Mouse (Mus musculus) liver, postnatal 0 days (tissue): ENCODE results near the gene Immp2l. TPM values are rescaled to one million over a fixed set of nuclear protein-coding genes. Genes with fewer than 3 reads are reported as not detected.

ENCODE experiments used
- ATAC-seq: fragments of 200-750 bp; cut with Nextera tagmentation; 2 replicates; pipeline ENCODE4 v1.8.0; 2017; ENCODE audit warnings: mild to moderate bottlenecking, moderate library complexity
- DNase-seq: peaks from one replicate; pipeline ENCODE4 v3.0.0-alpha.2; 2016
- H3K27ac ChIP-seq: fragments of 300-500 bp; sonication (generic); 2 replicates; pipeline ENCODE4 v1.5.1; 2014; ENCODE audit warnings: antibody characterized with exemption, moderate library complexity, mild to moderate bottlenecking, low read depth
- H3K27me3 ChIP-seq: fragments of 300-500 bp; sonication (generic); 2 replicates; pipeline ENCODE4 v1.6.1; 2014; ENCODE audit warnings: low read length, control low read depth, mixed read lengths; ENCODE audit not compliant: insufficient read depth
- H3K36me3 ChIP-seq: fragments of 300-500 bp; sonication (generic); replicated peaks from 2 replicates; pipeline ENCODE4 v1.6.1; 2014; ENCODE audit warnings: mild to moderate bottlenecking, control low read depth, low read length, moderate library complexity, mixed read lengths; ENCODE audit not compliant: insufficient read depth
- H3K4me1 ChIP-seq: fragments of 300-500 bp; sonication (generic); 2 replicates; pipeline ENCODE4 v1.6.1; 2014; ENCODE audit warnings: antibody characterized with exemption, mild to moderate bottlenecking, control low read depth; ENCODE audit not compliant: insufficient read depth
- H3K4me2 ChIP-seq: fragments of 300-500 bp; sonication (generic); 2 replicates; pipeline ENCODE4 v1.6.1; 2014; ENCODE audit warnings: low read depth, mild to moderate bottlenecking, low read length, moderate library complexity, mixed read lengths
- H3K4me3 ChIP-seq: fragments of 300-500 bp; sonication (generic); 2 replicates; pipeline ENCODE4 v1.5.1; 2014; ENCODE audit warnings: low read depth, low read length
- H3K9ac ChIP-seq: fragments of 300-500 bp; sonication (generic); replicated peaks from 2 replicates; pipeline ENCODE4 v1.6.1; 2014; ENCODE audit warnings: mild to moderate bottlenecking, moderate library complexity
- H3K9me3 ChIP-seq: fragments of 300-500 bp; sonication (generic); 2 replicates; pipeline ENCODE4 v1.6.1; 2016; ENCODE audit warnings: mild to moderate bottlenecking, control low read depth, low read length, mixed read lengths
- CTCF ChIP-seq: sonication (generic); IDR thresholded peaks from 2 replicates; pipeline ENCODE4 v1.5.1; 2016; ENCODE audit warnings: antibody characterized with exemption, low read depth
- EP300 ChIP-seq: IDR thresholded peaks from 2 replicates; pipeline ENCODE4 v1.6.1; 2016; ENCODE audit warnings: antibody characterized with exemption, low read depth, mild to moderate bottlenecking
- WGBS: fragments of 180-500 bp; shearing (Covaris S2); extraction: QIAGEN DNeasy Blood & Tissue Kit; methylation state at CpG from one replicate; pipeline ENCODE4 v1.1.7; 2014; ENCODE audit not compliant: insufficient replicate concordance; 5-methylcytosine and 5-hydroxymethylcytosine counted together
- polyA plus RNA-seq: library from polyadenylated mRNA; unstranded; fragments of >200 nt; fragmentation: Nextera tagmentation; extraction: Ambion mirVana; gene quantifications from 2 replicates; pipeline ENCODE4 v1.2.1, GENCODE M21; 2015

Gene Immp2l
- polyA plus RNA-seq, 1 experiment from 2014 or later, result 35.9 TPM

DNA sequence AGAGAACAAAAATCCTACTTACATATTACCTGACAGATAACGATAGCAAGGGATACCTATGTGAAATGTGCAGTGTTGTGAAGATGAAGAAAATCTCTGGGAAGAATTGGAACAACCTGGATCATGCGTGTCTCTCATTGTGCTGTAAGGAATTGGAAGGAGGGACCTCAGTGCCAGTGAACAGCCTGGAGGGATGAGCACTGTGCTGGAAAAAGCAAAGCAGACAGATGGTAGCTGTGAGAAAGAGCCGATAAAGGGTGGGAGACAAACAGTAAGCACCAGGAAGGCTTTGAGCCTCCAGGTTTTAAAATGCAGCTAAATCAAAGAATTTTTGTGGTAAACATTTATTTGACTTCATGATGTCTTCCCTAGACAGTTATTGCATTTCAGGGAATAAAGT lies 591.4 kb downstream of the Immp2l start:
- Histone ChIP-seq H3K4me2 (no peak overlapping the region), H3K9me3 (no peaks in the 10 kb centered on the region), H3K36me3 (no peaks in the 10 kb centered on the region), H3K9ac (no peak overlapping the region), H3K27me3 (no peaks in the 10 kb centered on the region), H3K4me3 (no peak overlapping the region), H3K4me1 (no peaks in the 10 kb centered on the region), H3K27ac (no peak overlapping the region)
- no peak for ATAC-seq
- TF ChIP-seq CTCF (no peak), EP300 (no peak)
- DNase-seq, result no peak
- WGBS, result 76% methylated on average over 3 of the region's 3 CpGs

DNA sequence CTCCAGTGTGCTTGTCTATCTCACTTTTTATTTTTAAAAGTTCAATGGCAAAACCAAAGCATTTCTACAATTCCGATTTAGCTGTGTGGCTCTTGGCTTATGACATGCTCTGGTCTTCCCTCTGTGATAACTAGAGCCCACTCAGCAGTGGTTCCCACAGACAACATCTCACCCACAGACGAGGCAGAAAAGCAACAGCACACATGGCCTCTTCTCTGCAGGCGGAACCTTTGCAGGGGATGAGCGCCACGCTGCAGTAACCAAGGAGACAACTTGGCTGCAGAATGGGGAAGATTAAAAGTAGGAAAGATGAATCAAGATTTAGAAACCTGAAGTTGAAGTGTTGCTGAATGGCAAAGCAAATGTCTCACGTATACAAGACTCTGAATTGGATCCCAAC lies 597.5 kb downstream of the Immp2l start:
- no peaks in the 10 kb centered on the region for H3K36me3 ChIP-seq
- no peak overlapping the region for H3K9ac ChIP-seq
- no peak for TF ChIP-seq EP300
- no peaks in the 10 kb centered on the region for H3K9me3 ChIP-seq
- H3K4me3 ChIP-seq, result no peak overlapping the region
- H3K27ac ChIP-seq, result no peak overlapping the region
- no peaks in the 10 kb centered on the region for H3K4me1 ChIP-seq
- no peak for ATAC-seq
- H3K27me3 ChIP-seq, result no peaks in the 10 kb centered on the region
- 79% methylated on average over 6 of the region's 6 CpGs for WGBS
- DNase-seq, result no peak
- no peak overlapping the region for H3K4me2 ChIP-seq

DNA sequence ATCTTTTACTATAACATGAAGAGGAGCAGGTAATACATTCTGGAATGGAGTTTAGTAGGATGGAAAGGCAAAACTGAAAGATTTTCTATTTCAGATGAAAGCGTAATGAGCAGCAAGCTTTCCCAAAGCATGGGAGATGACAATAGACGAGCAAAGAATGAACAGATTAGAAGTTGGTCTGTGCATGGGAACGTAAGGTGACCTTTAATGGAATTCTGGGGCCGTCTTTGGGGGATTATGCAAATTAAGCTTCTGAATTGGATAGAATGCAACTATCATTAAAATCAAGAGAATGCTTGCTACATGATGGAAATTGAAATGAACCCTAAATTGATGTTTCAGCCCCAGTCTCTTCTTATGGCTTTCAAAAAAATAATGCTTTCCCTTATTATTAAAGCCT lies 619.4 kb downstream of the Immp2l start:
- H3K27me3 ChIP-seq, result no peaks in the 10 kb centered on the region
- no peak overlapping the region for H3K4me2 ChIP-seq
- WGBS, result 75% methylated on average over 4 of the region's 4 CpGs
- no peaks in the 10 kb centered on the region for H3K4me1 ChIP-seq
- no peak overlapping the region for H3K9ac ChIP-seq
- no peak for TF ChIP-seq EP300
- TF ChIP-seq CTCF, result no peak
- no peak for DNase-seq
- H3K9me3 ChIP-seq, result no peaks in the 10 kb centered on the region
- no peak for ATAC-seq
- H3K4me3 ChIP-seq, result no peak overlapping the region
- H3K36me3 ChIP-seq, result no peaks in the 10 kb centered on the region
- H3K27ac ChIP-seq, result no peak overlapping the region

DNA sequence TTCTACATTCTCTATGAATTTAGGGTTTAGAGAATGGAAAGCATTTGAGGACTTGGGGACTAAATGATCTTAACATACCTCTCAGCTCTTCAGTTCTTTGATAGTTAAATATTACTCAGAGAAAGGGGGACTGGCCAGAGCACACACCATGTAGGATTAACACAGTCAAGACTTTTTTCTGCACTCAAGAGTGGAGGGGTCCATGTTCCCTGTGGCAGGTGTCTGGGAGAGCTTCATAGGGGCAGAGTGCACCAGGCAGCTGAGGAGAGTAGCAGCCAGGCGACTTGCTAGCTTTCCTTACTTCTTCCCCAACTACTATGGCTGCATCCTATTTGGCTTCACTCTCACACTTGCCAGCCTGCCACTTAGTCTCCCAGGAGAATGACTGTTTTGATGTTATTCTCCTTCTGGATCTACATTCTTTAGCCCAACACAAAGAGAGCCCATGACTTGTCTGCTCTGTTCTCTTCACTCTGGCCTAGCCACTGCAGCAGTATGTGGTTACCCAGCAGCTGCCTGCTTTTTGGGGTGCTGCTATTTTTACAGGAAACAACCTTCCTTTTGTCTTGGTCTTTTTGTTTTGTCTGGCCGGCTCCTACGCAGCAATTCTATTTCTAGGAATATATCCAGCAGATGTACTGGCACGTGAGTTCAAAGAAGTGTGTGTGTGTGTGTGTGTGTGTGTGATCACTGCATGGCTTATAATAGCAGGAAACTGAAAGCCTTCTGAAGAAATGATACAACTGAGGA lies 621.1 kb downstream of the Immp2l start:
- no peaks in the 10 kb centered on the region for H3K36me3 ChIP-seq
- H3K4me2 ChIP-seq, result no peak overlapping the region
- 61% methylated on average over 4 of the region's 4 CpGs for WGBS
- no peaks in the 10 kb centered on the region for H3K9me3 ChIP-seq
- H3K9ac ChIP-seq, result no peak overlapping the region
- H3K4me1 ChIP-seq, result no peaks in the 10 kb centered on the region
- no peak for TF ChIP-seq EP300
- no peak for TF ChIP-seq CTCF
- no peak overlapping the region for H3K4me3 ChIP-seq
- no peaks in the 10 kb centered on the region for H3K27me3 ChIP-seq
- no peak for DNase-seq
- ATAC-seq, result no peak
- no peak overlapping the region for H3K27ac ChIP-seq

DNA sequence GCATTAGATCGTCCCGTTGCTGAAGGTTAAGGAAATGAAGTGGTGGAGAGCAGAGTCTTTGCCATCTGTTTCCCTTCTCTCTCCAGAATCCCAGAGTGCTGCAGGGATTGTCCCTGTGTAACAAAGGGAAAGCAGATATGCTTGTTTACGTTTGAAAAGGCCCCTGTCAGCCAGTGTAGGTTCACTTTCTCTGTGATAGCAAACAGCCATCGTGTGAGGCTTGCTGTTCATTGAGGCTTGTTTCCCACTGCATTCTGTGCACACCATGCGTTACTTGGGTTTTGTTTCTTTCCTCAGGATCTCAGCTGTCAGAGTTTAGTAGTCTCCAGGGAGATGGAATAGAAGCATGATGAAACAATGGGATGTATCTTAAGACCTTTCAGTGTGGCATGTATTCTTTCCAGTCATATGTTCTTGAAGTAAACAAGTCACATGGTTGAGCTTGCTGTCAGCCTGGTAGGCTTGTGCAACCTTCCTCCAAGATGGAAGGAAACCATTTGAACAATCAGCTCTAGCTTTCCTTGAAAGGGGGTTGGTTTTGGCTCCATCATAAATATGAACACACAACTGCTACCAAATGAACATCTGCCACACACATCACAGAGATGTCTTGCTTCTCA lies 623.2 kb downstream of the Immp2l start:
- Histone ChIP-seq H3K36me3 (no peaks in the 10 kb centered on the region), H3K9me3 (no peaks in the 10 kb centered on the region), H3K4me1 (no peaks in the 10 kb centered on the region), H3K27me3 (no peaks in the 10 kb centered on the region), H3K27ac (no peak overlapping the region), H3K9ac (no peak overlapping the region), H3K4me2 (no peak overlapping the region), H3K4me3 (no peak overlapping the region)
- 27% methylated on average over 5 of the region's 5 CpGs for WGBS
- ATAC-seq (no peak), DNase-seq (no peak)
- TF ChIP-seq CTCF (no peak), EP300 (no peak)

DNA sequence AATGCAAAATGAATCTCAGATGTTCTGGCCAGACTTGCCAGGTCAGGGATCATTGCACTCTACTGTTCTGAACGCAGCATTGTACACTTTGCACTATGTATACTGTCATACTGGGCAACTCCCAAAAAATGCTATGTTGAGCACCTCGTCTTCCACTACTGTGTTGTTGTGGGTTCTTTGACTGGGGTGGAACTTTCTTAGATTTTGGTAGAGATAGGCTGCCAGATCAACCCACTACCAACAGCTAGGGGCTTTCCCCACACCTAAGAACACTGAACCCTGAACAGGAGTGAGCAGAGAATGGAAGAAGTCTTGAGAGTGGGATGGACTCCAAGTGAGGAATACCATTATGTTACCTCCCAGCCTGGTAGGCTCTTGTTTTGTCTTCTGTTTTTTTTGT lies 623.8 kb downstream of the Immp2l start:
- Histone ChIP-seq H3K36me3 (no peaks in the 10 kb centered on the region), H3K4me3 (no peak overlapping the region), H3K27me3 (no peaks in the 10 kb centered on the region), H3K4me1 (no peaks in the 10 kb centered on the region), H3K9me3 (no peaks in the 10 kb centered on the region), H3K4me2 (no peak overlapping the region), H3K27ac (no peak overlapping the region), H3K9ac (no peak overlapping the region)
- no peak for TF ChIP-seq EP300
- no peak for TF ChIP-seq CTCF
- no peak for ATAC-seq
- DNase-seq, result no peak
- 59% methylated on average over 2 of the region's 2 CpGs for WGBS
